Mouse (Mus musculus) R1 (cell line): ENCODE measurements at regions not wholly inside any gene's neighbourhood (a gene's known extent, or its start where the extent isn't known, plus 50 kb on each side); places are given as distances from the start of the nearest gene placed in this dataset.

Experiments used
- DNase-seq: peaks from one replicate; pipeline ENCODE4 v3.0.0-alpha.2; 2018; ENCODE audit warnings: low read depth, low spot score

DNA sequence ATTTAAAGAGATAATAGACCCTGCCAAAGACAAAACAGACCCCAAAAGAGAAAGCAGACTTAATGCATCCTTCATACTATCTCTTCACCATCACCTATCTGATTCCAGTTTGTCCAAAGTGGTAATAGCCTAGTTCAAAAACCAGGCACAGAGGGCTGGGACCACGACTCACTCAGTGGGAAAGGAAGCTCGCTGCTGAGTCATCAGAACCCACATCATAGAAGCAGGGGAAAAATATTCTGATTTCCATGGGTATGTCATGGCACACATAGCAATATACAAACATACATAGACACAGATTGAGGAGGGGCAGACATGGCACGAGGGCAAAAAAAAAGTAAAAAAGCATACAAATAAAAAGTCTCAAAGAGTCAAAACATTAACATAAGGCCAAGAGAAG is 53.7 kb upstream of the Ralgps2 start:
- no peak for DNase-seq

- no peak for DNase-seq
Observed at GRCm38 (mm10) chr1:156992536-156992935, 53.1 kb upstream of the Ralgps2 start.

GRCm38 (mm10) chr1:156990567-156991494 is 51.4 kb upstream of the Ralgps2 start:
- no peak for DNase-seq

DNA sequence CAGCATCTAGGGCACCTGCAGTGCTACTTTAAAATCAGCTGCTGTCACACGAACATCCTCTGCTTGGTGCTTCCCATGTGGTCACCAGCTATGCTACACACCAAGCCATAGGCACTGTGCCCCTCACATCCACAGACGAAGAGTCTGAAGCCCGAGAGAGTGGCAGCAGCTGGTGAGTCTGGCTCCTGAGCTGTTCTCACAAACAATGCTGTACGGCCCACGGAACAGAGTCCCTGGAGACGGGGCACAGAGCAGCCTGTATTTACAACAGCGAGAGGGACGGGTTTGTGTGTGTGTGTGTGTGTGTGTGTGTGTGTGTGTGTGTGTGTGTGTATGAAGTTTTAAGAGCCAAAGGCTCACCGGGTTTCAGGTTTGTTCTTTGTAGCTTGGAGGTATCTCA is 50.7 kb upstream of the Ralgps2 start:
- no peak for DNase-seq

DNA sequence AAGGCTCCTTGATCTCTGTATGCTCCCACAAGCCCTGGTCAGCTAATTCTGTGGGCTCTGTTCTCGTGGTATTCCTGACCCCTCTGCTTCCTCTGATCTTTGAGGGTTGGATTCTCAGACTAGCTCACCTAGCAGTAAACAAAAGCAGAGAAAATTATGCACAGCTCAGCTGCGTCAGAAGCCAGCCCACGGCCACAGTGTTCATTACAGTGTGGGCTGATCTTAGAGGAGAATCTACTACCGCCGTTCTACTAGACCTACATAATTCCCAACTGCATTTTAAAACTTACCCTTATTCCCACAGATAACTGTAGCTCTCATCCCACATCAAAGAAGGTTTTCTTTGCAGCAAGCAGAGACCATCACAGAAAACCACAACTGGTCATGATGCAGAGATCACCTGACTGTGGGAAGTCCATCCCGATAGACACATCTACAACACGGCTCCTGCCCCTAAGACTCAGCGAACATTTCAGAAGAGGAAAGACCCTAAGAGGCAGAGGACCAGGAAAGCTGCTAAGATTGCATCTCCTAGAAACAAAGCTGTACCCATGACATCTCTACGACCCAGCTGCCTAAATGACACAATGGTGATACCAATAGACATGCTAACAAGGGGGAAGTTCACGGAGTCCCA is 49.8 kb upstream of the Ralgps2 start:
- DNase-seq: no peak
